Mouse (Mus musculus) embryonic stem cell, embryonic (primary cell): ENCODE measurements around the gene Nlgn2.

Experiments
- CTCF ChIA-PET, 4 experiments: fragments of 300-600 bp in 2 of 4; fragments of 350-600 bp in 2 of 4; sonication (Branson Sonifier 250); formaldehyde crosslinking; loops; one replicate each; lab custom pipeline; 2022; ENCODE audit warnings: inconsistent platforms in 2 of 4; lab: Charles Lee
- POLR2A ChIA-PET, 4 experiments: fragments of 300-600 bp in 2 of 4; fragments of 350-600 bp in 2 of 4; sonication (Branson Sonifier 250); formaldehyde crosslinking; loops; one replicate each; lab custom pipeline; 2022; ENCODE audit warnings: antibody characterized with exemption in 4 of 4, inconsistent platforms in 1 of 4; lab: Charles Lee

The Nlgn2 gene

GRCm38 (mm10) chr11:69876867-69877266 lies 39.3 kb upstream of the Nlgn2 start:
- CTCF ChIA-PET = interaction anchor here (0.5 to 3.6 kb wide), 71 partner anchors 9 to 866 kb away, joined by 3 to 38 read pairs (median 4); partner anchors contain the start of genes Tmem102 (in 4 of the 4), 2810408A11Rik (in 2 of the 4), Neurl4 (in 2 of the 4) and Tnk1 (in 2 of the 4)
- POLR2A ChIA-PET = interaction anchor here (0.6 to 7.2 kb wide), 84 partner anchors 8 to 551 kb away, joined by 3 to 61 read pairs (median 5); partner anchors contain the start of genes 2810408A11Rik (in 3 of the 4), Eif5a (in 3 of the 4), Neurl4 (in 3 of the 4) and Tmem102 (in 3 of the 4)

- POLR2A ChIA-PET = interaction anchor here (0.6 to 4.1 kb wide), 17 partner anchors 10 to 628 kb away, joined by 3 to 30 read pairs (median 5); partner anchors contain the start of genes Tmem102 (in 2 of the 4), Acap1 (in 1 of the 4), Eif5a (in 1 of the 4) and Tnk1 (in 1 of the 4)
- CTCF ChIA-PET = interaction anchor here in 3 of 4 experiments (0.6 to 3.6 kb wide), 18 partner anchors 10 to 771 kb away, joined by 3 to 28 read pairs (median 5); partner anchors contain the start of genes Tmem102 (in 2 of the 3), Rnf167 (in 1 of the 3), Sat2 (in 1 of the 3) and Slc25a11 (in 1 of the 3)
Measured at GRCm38 (mm10) chr11:69876186-69876585, 38.6 kb upstream of the Nlgn2 start.

- ChIA-PET POLR2A (interaction anchor here in 3 of 4 experiments (0.5 to 2.0 kb wide), 12 partner anchors 8 to 268 kb away, joined by 3 to 7 read pairs (median 4); partner anchors contain the start of genes Nlgn2 (in 2 of the 3), Tmem256 (in 2 of the 3), Tnk1 (in 2 of the 3) and Polr2a (in 1 of the 3)), CTCF (interaction anchor here in 2 of 4 experiments (1.0 to 2.3 kb wide), 5 partner anchors 8 to 77 kb away, joined by 3 to 9 read pairs (median 4); partner anchors contain the start of genes Kctd11 (in 1 of the 2) and Slc2a4 (in 1 of the 2))
Measured at GRCm38 (mm10) chr11:69872451-69872850, 34.9 kb upstream of the Nlgn2 start.

- CTCF ChIA-PET = interaction anchor here in 2 of 4 experiments (0.6 to 2.3 kb wide), 6 partner anchors 9 to 77 kb away, joined by 3 to 9 read pairs (median 3); partner anchors contain the start of gene Kctd11 (in 1 of the 2)
- POLR2A ChIA-PET = interaction anchor here in 2 of 4 experiments (0.7 to 2.0 kb wide), 7 partner anchors 13 to 290 kb away, joined by 3 to 7 read pairs (median 4); partner anchors contain the start of genes Nlgn2 (in 2 of the 2), Tmem256 (in 2 of the 2), Tmem102 (in 1 of the 2) and Tnk1 (in 1 of the 2)
Measured at GRCm38 (mm10) chr11:69871822-69872221, 34.2 kb upstream of the Nlgn2 start.

GRCm38 (mm10) chr11:69870289-69871069 lies 32.9 kb upstream of the Nlgn2 start:
- ChIA-PET POLR2A (interaction anchor here in 1 of 4 experiments (2.0 kb wide), 1 partner anchor 65 kb away, joined by 5 read pairs; the partner anchor contains the start of gene Tmem102), CTCF (interaction anchor here in 1 of 4 experiments (2.3 kb wide), 1 partner anchor 10 kb away, joined by 9 read pairs; no protein-coding TSS in a partner anchor)

- POLR2A ChIA-PET = interaction anchor here in 3 of 4 experiments (0.6 to 3.3 kb wide), 12 partner anchors 9 to 91 kb away, joined by 3 to 15 read pairs (median 4); partner anchors contain the start of genes Tmem256 (in 2 of the 3), Tnk1 (in 2 of the 3), Kctd11 (in 1 of the 3) and Nlgn2 (in 1 of the 3)
Measured at GRCm38 (mm10) chr11:69867335-69867734, 29.8 kb upstream of the Nlgn2 start.

GRCm38 (mm10) chr11:69865561-69865960 lies 28.0 kb upstream of the Nlgn2 start:
- ChIA-PET CTCF (interaction anchor here in 2 of 4 experiments (0.7 to 1.9 kb wide), 4 partner anchors 11 to 142 kb away, joined by 3 to 7 read pairs (median 4); no protein-coding TSS in a partner anchor), POLR2A (interaction anchor here in 2 of 4 experiments (0.5 to 3.3 kb wide), 6 partner anchors 11 to 135 kb away, joined by 3 to 15 read pairs (median 4); partner anchors contain the start of genes Tmem95 (in 2 of the 2) and Dvl2 (in 1 of the 2))

More at GRCm38 (mm10) chr11:69867335-69867734, 29.8 kb upstream of the Nlgn2 start:
- CTCF ChIA-PET = interaction anchor here in 3 of 4 experiments (0.5 to 1.9 kb wide), 4 partner anchors 10 to 470 kb away, joined by 3 to 6 read pairs (median 6); partner anchors contain the start of gene Tmem95 (in 1 of the 3)

- CTCF ChIA-PET = interaction anchor here in 2 of 4 experiments (0.9 to 1.1 kb wide), 2 partner anchors 22 to 23 kb away, joined by 3 to 4 read pairs; no protein-coding TSS in a partner anchor
- POLR2A ChIA-PET = interaction anchor here in 3 of 4 experiments (0.6 to 1.5 kb wide), 4 partner anchors 8 to 36 kb away, joined by 3 to 4 read pairs (median 4); partner anchors contain the start of genes 2810408A11Rik (in 1 of the 3) and Neurl4 (in 1 of the 3)
Measured at GRCm38 (mm10) chr11:69864138-69864860, 26.7 kb upstream of the Nlgn2 start.

GRCm38 (mm10) chr11:69863729-69864128 lies 26.1 kb upstream of the Nlgn2 start:
- ChIA-PET CTCF (interaction anchor here in 1 of 4 experiments (0.9 kb wide), 1 partner anchor 23 kb away, joined by 3 read pairs; no protein-coding TSS in a partner anchor), POLR2A (interaction anchor here in 3 of 4 experiments (0.6 to 1.5 kb wide), 5 partner anchors 9 to 106 kb away, joined by 3 to 4 read pairs (median 3); partner anchors contain the start of genes 2810408A11Rik (in 1 of the 3) and Neurl4 (in 1 of the 3))

GRCm38 (mm10) chr11:69858113-69858998 lies 20.8 kb upstream of the Nlgn2 start, which contains the start of gene Tnk1:
Gene Tnk1 (minus strand): TSS chr11:69858730.
- CTCF ChIA-PET = interaction anchor here (0.6 to 1.5 kb wide), 11 partner anchors 19 to 634 kb away, joined by 3 to 9 read pairs (median 3); partner anchors contain the start of genes Nlgn2 (in 1 of the 4), Tmem102 (in 1 of the 4) and Tmem95 (in 1 of the 4)
- POLR2A ChIA-PET = interaction anchor here in 3 of 4 experiments (0.6 to 1.7 kb wide), 55 partner anchors 8 to 227 kb away, joined by 3 to 18 read pairs (median 4); partner anchors contain the start of genes Nlgn2 (in 3 of the 3), Tmem256 (in 3 of the 3), Fgf11 (in 2 of the 3) and Tmem95 (in 2 of the 3)

- ChIA-PET POLR2A (interaction anchor here in 3 of 4 experiments (0.6 to 3.0 kb wide), 12 partner anchors 10 to 276 kb away, joined by 3 to 20 read pairs (median 4); partner anchors contain the start of genes Nlgn2 (in 3 of the 3), Tmem256 (in 3 of the 3), Tmem95 (in 2 of the 3) and Polr2a (in 1 of the 3)), CTCF (interaction anchor here in 2 of 4 experiments (0.8 to 2.0 kb wide), 3 partner anchors 25 to 382 kb away, joined by 5 to 8 read pairs (median 6); partner anchors contain the start of gene Kctd11 (in 1 of the 2))
Measured at GRCm38 (mm10) chr11:69855347-69855746, 17.8 kb upstream of the Nlgn2 start.

- ChIA-PET POLR2A (interaction anchor here in 3 of 4 experiments (0.6 to 3.0 kb wide), 24 partner anchors 11 to 275 kb away, joined by 3 to 20 read pairs (median 4); partner anchors contain the start of genes Nlgn2 (in 3 of the 3), Tmem256 (in 3 of the 3), Tmem95 (in 3 of the 3) and Polr2a (in 2 of the 3)), CTCF (interaction anchor here in 2 of 4 experiments (0.8 to 2.0 kb wide), 5 partner anchors 17 to 49 kb away, joined by 3 to 8 read pairs (median 5); partner anchors contain the start of genes Kctd11 (in 1 of the 2), Nlgn2 (in 1 of the 2), Tmem102 (in 1 of the 2) and Tmem256 (in 1 of the 2))
Measured at GRCm38 (mm10) chr11:69854680-69855079, 17.1 kb upstream of the Nlgn2 start.

GRCm38 (mm10) chr11:69853994-69854393 lies 16.4 kb upstream of the Nlgn2 start:
- ChIA-PET POLR2A (interaction anchor here (0.6 to 3.0 kb wide), 33 partner anchors 11 to 376 kb away, joined by 3 to 20 read pairs (median 4); partner anchors contain the start of genes Nlgn2 (in 3 of the 4), Tmem256 (in 3 of the 4), Tmem95 (in 3 of the 4) and Polr2a (in 2 of the 4)), CTCF (interaction anchor here in 3 of 4 experiments (0.6 to 2.0 kb wide), 7 partner anchors 16 to 296 kb away, joined by 3 to 8 read pairs (median 5); partner anchors contain the start of genes Kctd11 (in 1 of the 3), Nlgn2 (in 1 of the 3), Tmem102 (in 1 of the 3) and Tmem256 (in 1 of the 3))

- ChIA-PET CTCF (interaction anchor here in 2 of 4 experiments (1.0 to 2.0 kb wide), 2 partner anchors 13 to 38 kb away, joined by 3 to 4 read pairs; partner anchors contain the start of genes Nlgn2 (in 1 of the 2) and Tmem256 (in 1 of the 2)), POLR2A (interaction anchor here (0.5 to 4.5 kb wide), 12 partner anchors 12 to 169 kb away, joined by 3 to 23 read pairs (median 3); partner anchors contain the start of genes Nlgn2 (in 4 of the 4), Tmem256 (in 4 of the 4), 2810408A11Rik (in 1 of the 4) and Neurl4 (in 1 of the 4))
Measured at GRCm38 (mm10) chr11:69850754-69851153, 13.2 kb upstream of the Nlgn2 start.
